Mouse (Mus musculus) gastrocnemius, adult 18-20 months (tissue): ENCODE measurements around the gene Gm20388. TPM values are rescaled to one million over a fixed set of nuclear protein-coding genes. Genes with fewer than 3 reads are reported as not detected.

ENCODE experiments used
- DNase-seq: peaks from one replicate; pipeline ENCODE4 v3.0.0; 2021; ENCODE audit warnings: low spot score
- total RNA-seq, 2 experiments: library from RNA; stranded (reverse); gene quantifications; 2 replicates each; pipeline ENCODE4 v1.2.3; 2021

The Gm20388 gene
- total RNA-seq, 2 experiments from 2014 or later, result 10.5 to 12.3 TPM

DNA sequence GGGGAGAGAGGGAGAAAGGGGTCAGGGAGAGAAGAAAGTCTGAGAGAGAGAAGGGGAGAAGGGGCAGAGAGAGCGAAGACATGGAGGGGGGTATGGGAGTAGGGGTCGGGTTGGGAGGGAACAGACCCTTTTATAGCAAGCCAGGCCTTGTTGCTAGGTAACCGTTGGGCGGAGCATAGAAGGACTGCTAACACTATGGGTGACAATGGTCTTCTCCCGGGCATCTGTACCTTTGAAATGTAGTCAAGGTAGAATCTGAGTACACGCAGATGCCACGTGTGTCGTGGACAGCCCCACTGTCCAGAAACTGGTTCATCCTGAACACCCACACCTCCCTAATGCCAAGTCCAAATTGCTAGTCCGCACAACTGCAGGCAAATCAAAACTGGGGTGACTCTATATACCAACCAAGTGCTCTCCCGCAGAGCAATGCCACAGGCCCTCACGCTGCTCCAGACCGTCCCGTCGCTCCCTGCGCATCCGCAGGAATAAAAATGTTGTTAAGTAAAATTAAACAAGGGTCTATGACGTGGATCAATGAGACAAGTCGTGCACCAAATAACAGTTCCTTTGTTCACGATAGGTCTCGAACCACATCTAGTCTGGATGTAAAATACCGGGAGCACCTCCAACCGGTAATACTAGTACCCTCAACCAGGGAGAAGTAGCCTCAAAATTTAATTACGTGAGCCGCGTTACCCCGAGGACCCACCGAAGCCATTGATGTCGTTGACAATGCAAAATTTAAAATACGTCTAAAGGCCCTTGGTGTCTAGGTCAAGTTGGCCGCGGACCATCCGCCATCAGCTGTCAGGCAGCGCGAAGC is 3566.5 kb downstream of the Gm20388 start:
- DNase-seq, result no peak

DNA sequence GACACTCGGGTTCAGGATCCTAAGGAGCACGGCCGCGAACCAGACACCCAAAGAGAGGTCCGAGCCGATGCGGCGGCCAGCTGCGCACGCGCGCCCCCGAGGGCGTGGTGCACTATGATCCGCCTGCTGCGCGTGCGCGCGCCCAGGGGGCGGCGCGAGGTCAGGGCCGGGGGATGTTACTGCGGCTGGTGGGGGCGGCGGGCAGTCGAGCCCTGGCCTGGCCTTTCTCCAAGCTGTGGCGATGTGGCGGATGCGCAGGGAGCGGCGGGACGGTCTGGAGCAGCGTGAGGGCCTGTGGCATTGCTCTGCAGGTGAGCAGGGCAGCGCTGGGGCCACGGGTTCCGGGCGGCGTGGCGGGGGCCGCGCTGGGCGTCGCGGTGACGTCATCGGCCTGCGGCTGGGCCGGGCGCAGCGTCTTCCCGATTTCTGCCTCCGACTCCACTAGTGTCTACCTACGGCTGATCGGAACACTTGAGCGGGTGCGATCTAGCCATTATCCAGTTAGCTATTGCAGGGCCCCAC is 3567.2 kb downstream of the Gm20388 start, which contains the start of gene Afg3l1:
TSS of gene Afg3l1 (plus strand) at position 167 of the 522 bp plus-strand sequence.
- peak; percentile 89 for DNase-seq

DNA sequence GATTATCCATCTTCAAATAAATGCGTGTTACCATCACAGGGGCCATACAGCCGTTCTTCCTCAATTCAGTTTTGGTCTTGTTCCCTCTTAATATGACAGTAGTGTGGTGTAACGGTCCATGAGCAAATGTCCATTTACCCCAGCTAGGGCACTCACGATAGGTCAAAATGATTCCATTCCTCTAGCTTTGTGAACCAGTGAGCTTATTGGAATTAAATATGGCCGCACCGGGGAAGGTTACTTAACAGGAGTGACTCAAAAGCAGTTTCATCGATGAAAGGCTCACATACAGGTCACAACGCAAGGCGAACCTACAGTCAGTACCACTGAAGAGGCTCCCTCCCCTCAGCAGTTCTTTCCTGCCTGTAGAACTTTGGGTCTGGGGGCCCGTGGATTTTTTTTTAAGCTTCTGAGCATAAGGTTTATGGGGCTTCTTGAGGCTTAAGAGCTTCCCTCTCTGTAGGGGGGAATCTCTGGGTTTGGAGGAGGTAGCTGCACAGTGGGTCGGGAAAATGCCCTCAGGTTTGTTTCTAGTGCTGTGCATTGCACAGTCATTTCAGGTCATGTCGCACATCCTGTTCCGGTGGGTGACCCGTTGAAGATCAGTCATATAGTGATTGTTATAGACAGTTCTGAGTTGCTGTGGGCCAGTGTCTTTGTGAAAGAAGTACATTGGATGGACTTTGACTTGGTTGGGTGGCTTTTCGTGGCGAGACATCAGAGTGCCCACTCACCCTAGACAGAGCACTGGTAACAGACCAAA is 3568.0 kb downstream of the Gm20388 start:
- no peak for DNase-seq

DNA sequence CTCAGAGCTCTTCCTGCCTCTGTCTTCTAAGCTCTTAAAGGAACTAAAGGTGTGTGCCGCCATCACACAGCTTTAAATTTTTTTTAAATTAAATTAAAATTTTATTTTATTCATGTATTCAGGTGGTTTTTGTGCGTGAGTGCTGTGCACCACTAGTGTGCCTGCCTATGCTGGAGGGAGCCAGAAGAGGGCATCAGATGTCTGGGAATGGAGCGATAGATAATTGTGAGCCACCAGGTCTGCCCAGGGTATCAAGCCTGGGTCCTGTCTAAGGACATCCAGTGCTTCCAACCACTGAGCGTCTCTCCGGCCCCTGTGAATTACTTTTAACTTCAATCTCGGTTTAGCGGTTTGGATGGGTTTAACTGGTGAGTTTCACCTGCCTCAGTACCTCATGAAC is 3572.0 kb downstream of the Gm20388 start:
- DNase-seq, result no peak

DNA sequence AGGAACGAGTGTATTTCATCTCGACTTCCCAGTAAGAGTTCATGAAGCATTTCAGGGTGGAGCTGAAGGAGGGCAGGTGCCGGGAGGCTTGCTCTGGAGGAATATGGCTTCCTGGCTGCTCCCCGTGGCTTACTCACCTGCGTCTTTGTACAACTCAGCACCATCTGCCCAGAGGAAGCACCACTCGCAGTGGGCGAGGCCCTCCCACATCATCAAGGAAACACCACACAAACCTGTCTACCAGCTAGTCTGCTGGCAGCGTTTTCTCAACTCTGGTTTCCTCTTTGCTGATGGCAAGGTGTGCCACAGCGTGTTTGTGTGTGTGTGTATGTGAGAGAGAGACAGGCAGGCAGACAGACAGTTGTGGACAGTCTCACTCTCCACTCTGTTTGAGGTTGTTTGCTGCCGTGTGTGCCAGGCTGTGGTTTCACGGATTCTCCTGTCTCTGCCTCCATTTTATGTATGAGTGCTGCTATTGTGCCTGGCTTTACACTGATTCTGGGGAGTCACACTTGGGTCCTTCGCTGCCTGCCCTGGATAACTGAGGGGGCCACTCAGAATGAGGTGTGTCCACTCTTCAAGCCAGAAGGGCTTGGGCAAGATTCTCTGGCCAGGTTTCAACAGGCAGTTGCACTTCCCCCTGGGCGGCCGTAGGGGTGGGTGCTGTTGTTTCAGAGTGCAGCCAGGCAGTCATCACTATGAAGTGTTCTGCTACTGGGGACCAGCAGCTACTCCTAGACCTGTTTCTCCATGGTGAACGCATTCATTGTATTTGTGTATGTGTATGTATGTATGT is 3580.8 kb downstream of the Gm20388 start:
- no peak for DNase-seq

DNA sequence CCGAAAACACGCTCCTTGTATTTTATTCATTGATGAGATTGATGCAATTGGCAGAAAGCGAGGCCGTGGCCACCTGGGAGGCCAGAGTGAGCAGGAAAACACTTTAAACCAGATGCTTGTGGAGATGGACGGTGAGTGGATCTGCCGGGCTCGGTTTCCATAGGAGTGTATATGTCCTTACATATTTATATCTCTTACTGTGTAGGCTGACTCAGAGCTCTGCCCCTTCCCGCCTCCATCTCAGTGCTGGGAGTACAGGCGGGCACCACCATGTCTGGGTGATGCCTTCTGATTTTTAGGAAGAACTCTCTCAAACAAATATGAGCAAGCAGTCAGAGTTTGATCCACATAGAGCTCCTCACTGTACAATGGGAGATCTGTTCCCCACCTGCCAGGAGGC is 3582.3 kb downstream of the Gm20388 start:
- DNase-seq, result no peak

DNA sequence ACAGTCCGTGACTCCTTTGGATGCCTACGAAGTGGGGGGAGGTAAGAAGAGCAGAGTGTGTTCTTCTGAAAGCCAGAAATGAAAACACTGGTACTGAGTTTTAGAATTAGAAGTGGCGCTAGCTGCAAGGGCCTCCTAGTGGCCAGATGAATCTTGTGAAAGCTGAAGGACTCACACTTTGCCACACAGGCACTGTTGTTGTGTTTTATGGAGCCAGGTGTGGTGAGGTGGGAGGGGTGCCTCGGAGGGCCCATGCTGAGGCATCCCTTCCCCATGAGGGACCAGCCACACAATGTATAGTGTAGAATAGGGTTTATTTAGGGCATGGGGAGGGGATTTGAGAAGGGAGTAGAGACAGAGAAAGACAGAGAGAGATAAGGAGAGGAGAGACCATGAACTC is 3587.1 kb downstream of the Gm20388 start:
- no peak for DNase-seq

DNA sequence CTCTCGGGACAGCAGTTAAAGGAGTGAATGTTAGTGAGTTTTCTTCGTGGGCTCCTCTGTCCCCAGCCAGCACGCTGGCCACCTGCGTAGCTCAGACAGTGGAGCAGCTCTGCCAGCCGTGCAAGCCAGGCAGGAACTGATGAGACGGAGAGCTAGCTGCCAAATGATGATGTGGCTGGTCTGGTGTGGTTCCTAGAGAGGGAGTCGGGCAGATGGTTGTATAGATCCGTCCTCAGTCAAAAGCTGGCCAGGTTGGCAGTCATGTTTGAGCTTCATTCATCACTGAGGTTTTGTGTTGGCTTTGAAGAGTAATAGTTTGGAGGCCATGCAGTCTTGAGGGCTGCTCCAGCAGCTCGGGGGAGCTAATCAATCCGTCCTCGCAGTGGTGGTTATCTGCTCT is 3588.3 kb downstream of the Gm20388 start:
- no peak for DNase-seq

DNA sequence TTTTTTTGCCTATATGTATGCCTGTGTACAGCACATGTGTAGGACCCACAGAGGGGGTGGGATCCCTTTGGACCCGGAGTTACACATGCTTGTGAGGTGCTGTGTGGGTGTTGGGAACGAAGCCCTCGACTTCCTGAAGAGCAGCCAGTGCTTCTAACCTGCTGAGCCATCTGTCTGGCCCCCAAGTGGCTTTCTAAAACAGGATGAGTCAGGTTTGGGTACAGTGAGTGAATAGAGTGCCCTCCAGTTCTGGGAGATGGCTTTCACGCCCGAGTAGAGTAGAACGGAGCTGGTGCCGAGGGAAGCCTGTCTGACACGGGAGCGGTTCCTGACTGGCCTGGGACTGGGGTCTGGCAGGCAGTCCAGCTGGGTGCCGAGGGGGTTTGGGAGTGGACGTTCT is 3588.9 kb downstream of the Gm20388 start:
- DNase-seq, result no peak

DNA sequence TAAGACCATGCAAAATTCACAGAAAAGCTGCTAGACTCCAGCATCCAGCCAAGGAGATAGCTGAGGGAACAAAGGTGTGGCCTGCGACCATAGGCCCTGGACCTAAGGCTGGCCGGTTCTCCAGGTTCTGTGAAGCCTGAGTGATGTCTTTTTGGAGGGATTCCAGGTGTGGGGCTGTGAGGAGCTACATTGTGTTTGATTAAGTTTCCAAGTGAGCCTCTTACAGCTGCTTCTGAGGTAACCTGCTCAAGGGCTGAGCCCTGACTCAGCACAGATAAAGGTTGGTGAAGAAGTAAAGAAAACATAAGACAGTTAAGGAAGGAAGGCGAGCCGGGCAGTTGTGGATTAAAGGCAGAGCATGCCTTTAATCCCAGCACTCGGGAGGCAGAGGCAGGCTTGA is 3591.6 kb downstream of the Gm20388 start:
- no peak for DNase-seq

DNA sequence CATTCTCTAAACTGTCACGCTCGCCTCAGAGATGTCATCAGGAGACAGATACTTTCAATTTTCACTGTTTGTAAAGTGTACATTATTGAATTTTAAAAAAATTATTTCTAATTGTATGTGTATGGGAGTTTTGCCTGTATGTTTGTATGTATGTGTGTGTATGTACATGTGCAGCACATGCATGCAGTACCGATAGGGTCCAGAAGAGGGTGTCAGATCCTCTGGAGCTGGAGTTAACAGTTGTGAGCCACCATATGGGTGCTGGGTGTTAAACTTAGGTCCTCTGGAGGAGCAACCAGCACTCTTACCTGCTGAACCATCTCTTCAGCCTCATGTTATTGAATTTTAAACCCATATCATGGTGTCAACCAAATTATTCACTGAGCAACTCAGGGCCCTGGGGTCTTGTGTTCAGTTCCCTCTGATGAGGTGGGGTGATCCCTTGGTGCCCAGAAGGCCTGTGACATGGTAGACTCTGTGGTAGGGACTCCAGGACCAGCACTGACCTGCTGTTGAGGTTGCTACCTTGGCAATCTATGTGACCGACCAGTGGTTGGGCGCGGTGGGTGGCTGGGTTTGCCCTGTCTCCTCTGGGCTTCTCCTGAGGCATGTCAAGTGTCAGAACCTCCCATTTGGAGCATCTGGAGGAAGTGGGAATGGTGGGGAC is 3593.3 kb downstream of the Gm20388 start:
- no peak for DNase-seq

DNA sequence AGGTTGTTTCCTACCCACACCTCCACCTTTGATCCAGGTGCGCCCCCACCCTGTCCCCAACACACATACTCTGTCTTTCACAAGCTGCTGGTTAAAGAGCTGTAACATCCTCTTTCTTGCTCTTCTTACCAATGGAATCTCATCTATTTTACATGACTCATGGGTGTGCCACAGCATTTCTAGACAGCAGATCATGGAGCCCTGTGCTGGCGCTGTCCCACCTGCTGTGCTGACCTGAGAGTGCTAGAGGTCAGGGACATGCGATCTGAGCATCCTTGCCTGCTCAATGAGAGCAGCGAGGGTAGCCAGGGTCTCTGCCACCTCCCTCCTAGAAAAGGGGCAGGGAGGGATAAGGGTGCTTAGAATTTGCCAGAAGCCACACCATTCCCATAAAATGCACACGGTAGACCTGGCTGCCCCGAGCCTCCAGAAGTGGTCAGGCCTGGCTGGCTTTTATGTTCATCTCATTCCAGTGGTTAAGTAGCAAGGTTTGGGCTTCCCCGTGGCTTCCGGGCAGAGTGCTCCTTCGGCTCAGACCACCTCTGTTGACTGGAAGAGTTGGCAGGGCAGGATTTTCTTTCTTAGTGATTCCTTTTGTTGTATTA is 3594.1 kb downstream of the Gm20388 start:
- DNase-seq, result no peak

DNA sequence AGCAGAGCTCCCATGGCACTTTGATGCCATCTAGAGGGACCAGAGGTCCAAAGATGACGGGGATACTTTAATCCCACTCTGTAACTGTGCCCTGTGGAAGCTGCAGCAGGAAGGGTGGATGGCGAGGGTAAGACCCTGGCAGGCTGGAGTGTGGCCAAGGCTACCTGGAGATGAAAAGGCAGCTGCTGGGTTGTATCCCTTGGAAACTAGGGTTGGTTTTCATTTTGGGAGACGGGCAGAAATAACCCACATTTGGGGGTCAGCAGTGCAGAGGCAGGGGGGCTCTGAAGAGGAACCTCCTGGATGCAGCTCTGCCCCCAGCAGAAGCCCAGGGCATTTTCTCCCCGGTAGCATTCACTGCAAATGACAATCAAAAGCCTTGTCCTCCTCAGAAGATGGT is 3594.6 kb downstream of the Gm20388 start:
- no peak for DNase-seq

DNA sequence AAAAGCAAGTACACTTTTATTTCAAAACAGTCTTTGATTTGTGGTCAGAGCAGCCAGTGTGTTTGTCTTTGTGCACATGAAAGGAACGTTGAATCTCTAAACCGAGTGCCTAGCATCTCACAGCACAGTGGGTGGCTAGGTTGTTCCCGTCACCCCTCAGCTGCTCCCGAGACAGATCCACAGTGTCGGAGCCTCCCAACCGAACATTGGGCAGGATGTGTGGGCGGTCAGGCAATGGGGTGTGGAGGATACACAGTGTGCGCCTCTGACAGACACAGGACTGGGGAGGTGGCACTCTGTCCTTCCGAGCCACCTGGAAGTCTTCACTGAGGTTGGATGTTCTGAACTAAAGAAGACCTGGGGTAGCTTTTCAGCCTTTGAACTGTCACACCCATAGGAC is 3595.1 kb downstream of the Gm20388 start:
- no peak for DNase-seq

DNA sequence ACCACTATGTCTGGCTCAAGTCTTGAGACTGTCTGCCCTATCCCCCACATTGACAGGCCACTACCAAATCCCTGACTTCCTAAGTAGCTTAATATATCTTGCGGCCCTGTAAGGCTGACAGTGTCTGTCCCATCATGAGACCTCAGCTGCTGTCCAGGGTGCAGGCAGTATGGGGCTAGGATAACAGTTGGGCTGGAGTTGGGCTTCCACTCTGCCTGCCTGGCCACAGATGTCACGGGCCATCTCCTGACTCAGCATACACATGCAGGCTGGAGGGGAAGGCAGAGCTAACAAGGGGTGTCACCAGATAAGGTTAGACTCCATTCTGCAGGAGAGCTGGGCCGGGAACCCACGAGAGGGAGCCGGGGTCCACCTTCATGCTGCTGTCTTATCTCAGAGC is 3596.5 kb downstream of the Gm20388 start:
- DNase-seq, result no peak

DNA sequence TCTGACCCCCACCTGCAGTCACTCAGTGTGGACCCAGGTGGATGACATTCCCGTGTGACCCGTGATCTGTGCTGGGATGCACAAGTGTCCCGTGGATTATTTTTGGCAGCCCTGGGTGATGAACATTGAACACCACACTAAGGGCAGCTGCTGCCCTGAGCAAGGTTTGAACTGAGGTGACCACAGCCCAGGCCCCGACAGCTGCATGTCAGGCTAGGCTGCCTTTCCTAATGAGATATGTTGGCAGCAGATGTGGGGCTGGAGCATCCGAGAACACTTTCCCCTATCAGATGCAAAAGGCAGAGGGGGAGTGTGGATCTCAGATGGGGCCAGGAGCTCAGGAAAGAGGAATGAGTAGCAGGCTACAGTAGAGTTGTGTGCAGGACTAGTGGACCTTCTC is 3600.2 kb downstream of the Gm20388 start:
- no peak for DNase-seq

DNA sequence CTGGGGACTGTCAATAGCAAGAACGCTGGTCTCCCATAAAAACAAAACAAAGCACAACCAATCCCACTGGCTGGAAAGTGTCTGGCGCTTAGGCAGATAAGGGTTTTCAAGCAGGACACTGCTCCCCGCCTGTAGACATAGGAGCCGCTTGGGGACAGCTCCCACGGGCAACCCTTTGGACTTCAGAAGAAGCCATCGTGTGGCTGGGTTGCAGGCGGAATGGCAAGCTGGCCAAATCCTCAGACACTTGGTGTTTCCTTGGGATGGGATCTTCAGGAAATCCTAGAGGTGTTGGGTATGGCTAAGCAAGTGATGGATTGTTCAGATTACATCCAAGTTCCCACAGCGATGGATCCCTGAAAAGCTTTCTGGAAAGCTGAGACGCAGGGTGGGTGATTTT is 3603.5 kb downstream of the Gm20388 start:
- no peak for DNase-seq

DNA sequence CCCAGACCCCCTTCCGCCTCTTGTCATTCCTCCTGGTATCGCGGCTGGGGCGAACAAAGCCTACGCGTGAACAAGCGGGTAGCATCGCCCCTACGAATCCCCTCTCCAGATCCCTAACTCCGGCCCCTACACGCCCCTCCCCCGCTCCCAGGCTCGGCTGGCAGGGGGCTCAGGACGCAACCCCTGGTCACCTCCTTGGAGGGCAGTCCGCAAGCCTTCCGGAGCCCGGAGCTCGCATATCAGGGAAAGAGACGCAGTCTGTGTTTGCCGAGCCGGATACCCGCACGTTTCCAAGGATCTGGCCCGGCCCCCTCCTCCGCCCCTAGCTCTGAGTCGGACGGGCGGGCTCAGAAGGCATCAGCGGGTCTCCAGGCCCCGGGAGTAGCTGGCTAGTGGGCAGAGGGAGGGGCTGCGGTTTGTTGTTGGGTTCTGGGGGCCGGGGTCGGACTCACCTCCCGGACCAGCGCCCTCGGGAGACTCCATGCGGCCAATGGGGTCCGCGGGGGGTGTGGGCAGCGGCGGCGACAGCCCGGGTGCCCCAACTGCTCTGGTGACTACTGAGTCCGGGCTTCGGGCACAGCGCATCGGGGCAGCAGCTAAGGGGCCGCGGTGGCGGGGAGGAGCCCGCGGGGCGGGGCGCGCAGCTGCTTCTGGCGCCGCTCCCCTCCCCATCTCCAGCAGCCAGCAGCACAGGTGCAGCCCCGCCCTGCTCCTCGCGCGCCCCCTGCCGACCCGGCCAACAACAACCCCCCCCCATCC is 3604.3 kb downstream of the Gm20388 start, which contains the start of gene Dbndd1:
TSS of gene Dbndd1 (minus strand) at position 683 of the 759 bp plus-strand sequence.
- DNase-seq, result no peak

DNA sequence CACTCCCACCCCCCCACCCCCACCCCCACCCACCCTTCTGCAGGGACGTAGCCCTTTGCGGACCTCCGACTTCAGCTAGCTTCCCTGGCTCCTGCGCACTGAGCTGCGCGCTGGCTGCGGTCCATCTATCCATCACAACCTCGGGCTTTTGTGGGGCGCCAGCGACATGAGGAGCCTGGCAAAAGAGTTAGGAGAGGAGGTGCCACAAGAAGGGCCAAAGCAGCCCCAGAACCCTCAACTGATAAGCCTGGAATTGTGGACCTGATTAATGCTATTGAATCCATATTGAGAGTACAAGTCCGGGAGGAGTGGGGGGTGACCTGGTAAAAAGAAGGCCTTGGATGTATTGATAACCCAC is 3604.9 kb downstream of the Gm20388 start:
- no peak for DNase-seq

DNA sequence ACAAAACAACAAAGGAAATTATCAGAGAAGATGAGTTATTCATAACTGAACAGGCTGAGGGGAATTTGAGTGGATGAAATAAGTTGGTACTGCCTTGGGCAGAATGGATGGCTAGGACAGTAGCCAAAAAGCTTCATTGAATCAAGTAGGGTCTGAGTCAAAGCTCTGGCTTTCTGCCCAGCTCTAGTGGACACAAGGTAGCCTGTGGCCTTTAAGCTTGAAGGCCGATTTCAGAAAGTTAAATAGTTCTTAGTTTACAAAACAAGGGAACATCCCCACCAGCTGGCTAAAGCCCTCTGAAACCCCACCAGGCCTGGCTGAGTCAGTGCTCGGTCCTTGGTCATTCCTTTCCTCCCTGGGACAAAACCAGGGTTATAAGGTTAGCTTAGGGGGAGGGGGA is 3606.0 kb downstream of the Gm20388 start:
- no peak for DNase-seq
